Mouse (Mus musculus) induced T-regulatory cell, adult 2 months (primary cell): ENCODE data around the gene Pnkp.
A peak's percentile ranks its signal among the peaks of the same experiment; 100 is the strongest.

Experiments
- DNase-seq: peaks from one replicate; pipeline ENCODE4 v3.0.0-alpha.2; 2012; ENCODE audit warnings: low read depth

Pnkp gene

GRCm38 (mm10) chr7:44853065-44853464 is 3.9 kb upstream of the Pnkp start:
- DNase-seq: no peak

GRCm38 (mm10) chr7:44853596-44854355 is 3.2 kb upstream of the Pnkp start:
- DNase-seq: no peak

- DNase-seq: peak; percentile 89
Observed at GRCm38 (mm10) chr7:44854356-44855031, 2.4 kb upstream of the Pnkp start.

- DNase-seq: no peak
Observed at GRCm38 (mm10) chr7:44855036-44855435, 1.9 kb upstream of the Pnkp start.

- DNase-seq: peak; percentile 50
Observed at GRCm38 (mm10) chr7:44856265-44856916, 548 bp upstream of the Pnkp start.

- peak; percentile 74 for DNase-seq
Observed at GRCm38 (mm10) chr7:44857905-44858304, 966 bp downstream of the Pnkp start.

- no peak for DNase-seq
Observed at GRCm38 (mm10) chr7:44859896-44860295, 3.0 kb downstream of the Pnkp start.

GRCm38 (mm10) chr7:44860576-44861428 is 3.9 kb downstream of the Pnkp start:
- peak; percentile 78 for DNase-seq

GRCm38 (mm10) chr7:44861429-44861816 is 4.5 kb downstream of the Pnkp start:
- no peak for DNase-seq

- no peak for DNase-seq
Observed at GRCm38 (mm10) chr7:44862434-44862833, 5.5 kb downstream of the Pnkp start.

- DNase-seq: no peak
Observed at GRCm38 (mm10) chr7:44863210-44863609, 6.3 kb downstream of the Pnkp start.

- DNase-seq: no peak
Observed at GRCm38 (mm10) chr7:44863982-44864494, 7.1 kb downstream of the Pnkp start.

- no peak for DNase-seq
Observed at GRCm38 (mm10) chr7:44864595-44865542, 7.9 kb downstream of the Pnkp start.

- DNase-seq: no peak
Observed at GRCm38 (mm10) chr7:44866276-44867009, 9.5 kb downstream of the Pnkp start.

- no peak for DNase-seq
Observed at GRCm38 (mm10) chr7:44867010-44867702, 10.2 kb downstream of the Pnkp start.

GRCm38 (mm10) chr7:44867802-44868201 is 10.9 kb downstream of the Pnkp start:
- DNase-seq: no peak

GRCm38 (mm10) chr7:44868465-44868864 is 11.5 kb downstream of the Pnkp start:
- no peak for DNase-seq

- peak; percentile 58 for DNase-seq
Observed at GRCm38 (mm10) chr7:44868919-44869696, 12.2 kb downstream of the Pnkp start.
